8 mouse cellular contexts compared by ENCODE assay signal in genomic region chr8:105495350-105496302, GRCm38 (mm10). TPM values are rescaled to one million over a fixed set of nuclear protein-coding genes. Genes with fewer than 3 reads are reported as not detected.
DNase-seq lines count a peak whose midpoint lies in the region; ATAC-seq and TF ChIP-seq lines count a peak whose summit lies in the region.

No protein-coding gene starts in this region.

- H3K36me3 ChIP-seq in heart, embryonic 14.5 days (ENCODE audit: control insufficient read depth, insufficient read depth, low read length): no peaks in the 10 kb centered on the region
- H3K36me3 ChIP-seq in liver, postnatal 0 days (replicated peaks; ENCODE audit: insufficient read depth, low read length): no peaks in the 10 kb centered on the region

- peak overlapping the region; percentile 88 for H3K4me2 ChIP-seq in heart, embryonic 14.5 days (ENCODE audit: low read length)
- peak overlapping the region; percentile 99 for H3K4me2 ChIP-seq in liver, postnatal 0 days (ENCODE audit: low read depth, low read length)

- peak; percentile 22 for DNase-seq in retina, postnatal 1 day
- DNase-seq in retina, embryonic 14.5 days (ENCODE audit: low spot score): no peak
- no peak for DNase-seq in liver, postnatal 0 days
- DNase-seq in spleen, adult 18-20 months: no peak
- DNase-seq in gastrocnemius, postnatal 10 days: no peak
- no peak for DNase-seq in frontal cortex, postnatal 14 days (ENCODE audit: low spot score in 2 of 2)
- no peak for DNase-seq in layer of hippocampus, adult 11-12 months (ENCODE audit: low spot score)

- H3K4me3 ChIP-seq in heart, embryonic 14.5 days (ENCODE audit: control insufficient read depth in 1 of 2, insufficient read depth in 1 of 2, low read depth in 1 of 2, low read length in 2 of 2): peak overlapping the region; percentile 89 to 91
- H3K4me3 ChIP-seq in liver, postnatal 0 days (ENCODE audit: low read depth, low read length): no peak overlapping the region

- peak overlapping the region in 1 of 2 experiments; percentile 14; a peak in 2 of 4 replicates for H3K27ac ChIP-seq in heart, embryonic 14.5 days (replicated peaks in 1 of 2; ENCODE audit: control insufficient read depth in 1 of 2, insufficient read depth in 1 of 2, low read depth in 2 of 2, low read length in 2 of 2)
- H3K27ac ChIP-seq in liver, postnatal 0 days (ENCODE audit: low read depth): 0 out of 2 replicates have a peak overlapping the region, but pooled peaks have one; percentile 55

- H3K4me1 ChIP-seq in heart, embryonic 14.5 days (ENCODE audit: control insufficient read depth in 2 of 2, insufficient read depth in 2 of 2, low read length in 2 of 2): peaks cover 6 to 17% of the 10 kb centered on the region in 2 experiments
- 0 out of 2 replicates have a peak, but pooled peaks cover 3% of the 10 kb centered on the region for H3K4me1 ChIP-seq in liver, postnatal 0 days (ENCODE audit: insufficient read depth)

- peak overlapping the region; percentile 91 for H3K9ac ChIP-seq in heart, embryonic 14.5 days (ENCODE audit: low read length)
- peak overlapping the region; percentile 82 for H3K9ac ChIP-seq in liver, postnatal 0 days (replicated peaks)

- H3K27me3 ChIP-seq in heart, embryonic 14.5 days (ENCODE audit: control insufficient read depth, insufficient read depth, low read length): no peaks in the 10 kb centered on the region
- no peaks in the 10 kb centered on the region for H3K27me3 ChIP-seq in liver, postnatal 0 days (ENCODE audit: insufficient read depth, low read length)

- no peaks in the 10 kb centered on the region for H3K9me3 ChIP-seq in heart, embryonic 14.5 days (ENCODE audit: control insufficient read depth, low read length)
- no peaks in the 10 kb centered on the region for H3K9me3 ChIP-seq in liver, postnatal 0 days (ENCODE audit: low read length)

- WGBS in heart, embryonic 14.5 days: 45% methylated on average over 17 of the region's 17 CpGs
- 64% methylated on average over 17 of the region's 17 CpGs for WGBS in liver, postnatal 0 days (ENCODE audit: insufficient replicate concordance)

- no peak for ATAC-seq in heart, embryonic 14.5 days (ENCODE audit: insufficient number of reproducible peaks, insufficient read depth, low FRiP score, low read depth)
- no peak for ATAC-seq in liver, postnatal 0 days

- no peak for TF ChIP-seq CTCF in liver, postnatal 0 days (IDR thresholded peaks at IDR 0.05; ENCODE audit: low read depth)

- no peak for TF ChIP-seq EP300 in liver, postnatal 0 days (IDR thresholded peaks at IDR 0.05; ENCODE audit: low read depth)

RNA-seq across cellular contexts. Expression of gene Zdhhc1, which starts 1.1 kb away (rescaled TPM):
- polyA plus RNA-seq in heart, embryonic 14.5 days (2014; fragmentation: Nextera tagmentation; extraction: Ambion mirVana): 21.8 and 24.5 TPM in 2 replicates
- 2.1 and 2.3 TPM in 2 replicates for polyA plus RNA-seq in liver, postnatal 0 days (2015; fragmentation: Nextera tagmentation; extraction: Ambion mirVana)
- total RNA-seq in gastrocnemius, postnatal 10 days (2021): 10 to 100 TPM; 10.9 to 15.9 TPM

RNA-seq across cellular contexts. Expression of gene Hsd11b2, which starts 22.9 kb away (rescaled TPM):
- polyA plus RNA-seq in heart, embryonic 14.5 days (2014; fragmentation: Nextera tagmentation; extraction: Ambion mirVana): 0.46 and 0.59 TPM in 2 replicates
- 0.13 TPM in 1 of 2 replicates, not detected in the other for polyA plus RNA-seq in liver, postnatal 0 days (2015; fragmentation: Nextera tagmentation; extraction: Ambion mirVana)
- 1 to 10 TPM; 4.4 to 4.5 TPM for total RNA-seq in gastrocnemius, postnatal 10 days (2021)

RNA-seq across cellular contexts. Expression of gene Tppp3, which starts 24.3 kb away (rescaled TPM):
- 11.6 and 15.3 TPM in 2 replicates for polyA plus RNA-seq in heart, embryonic 14.5 days (2014; fragmentation: Nextera tagmentation; extraction: Ambion mirVana)
- 1.4 and 3.8 TPM in 2 replicates for polyA plus RNA-seq in liver, postnatal 0 days (2015; fragmentation: Nextera tagmentation; extraction: Ambion mirVana)
- total RNA-seq in gastrocnemius, postnatal 10 days (2021): 100 to 1,000 TPM; 260 to 285 TPM
